Mouse (Mus musculus) layer of hippocampus, adult 6 months (tissue): ENCODE data around the gene Fam19a2. TPM values are rescaled to one million over a fixed set of nuclear protein-coding genes. Genes with fewer than 3 reads are reported as not detected.

ENCODE experiments used
- long read RNA-seq, 2 experiments: library from polyadenylated mRNA; unstranded; transcript quantifications; one replicate each; pipeline ENCODE4 v2.0.0; 2019 to 2020
- polyA plus RNA-seq: library from polyadenylated mRNA; unstranded; fragments of <200 nt; fragmentation: Nextera tagmentation; gene quantifications from 2 replicates; pipeline ENCODE4 v1.2.3, GENCODE M21; 2021

Fam19a2 gene
- polyA plus RNA-seq, result 21.2 and 26.0 TPM in 2 replicates
- long read RNA-seq, experiment 1, full-length matches to known transcripts, result 24 of 67 reads
- long read RNA-seq, experiment 1, partial matches to known transcripts, result 34 of 67 reads
- long read RNA-seq, experiment 1, other reads (novel, unspliced or antisense), result 9 of 67 reads
- long read RNA-seq, experiment 2, full-length matches to known transcripts, result 78 of 117 reads
- long read RNA-seq, experiment 2, partial matches to known transcripts, result 9 of 117 reads
- long read RNA-seq, experiment 2, other reads (novel, unspliced or antisense), result 30 of 117 reads

DNA sequence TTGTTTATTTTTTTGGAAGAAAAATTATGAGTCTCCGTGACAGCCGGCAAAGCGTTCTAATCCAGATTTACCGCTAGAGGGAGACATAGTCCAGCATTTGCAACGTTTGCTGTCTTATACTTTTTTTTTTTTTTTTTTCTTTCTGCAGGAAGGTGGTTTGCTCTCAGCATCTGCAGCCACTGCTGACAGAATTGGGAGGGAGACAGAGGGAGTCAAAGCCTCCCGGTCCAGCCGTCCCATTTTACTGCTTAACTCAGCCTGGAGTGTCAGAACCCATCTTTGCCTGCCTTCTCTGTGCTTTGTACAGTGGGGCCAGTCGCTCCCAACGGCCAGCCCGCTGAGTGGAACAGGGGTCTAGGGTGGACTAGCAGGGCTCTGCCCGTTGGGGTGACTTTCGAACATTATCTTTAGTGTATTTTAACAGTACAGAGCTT is at the start of gene Fam19a2:
Gene Fam19a2, plus strand, starts transcription at position 121 of the 434 bp plus-strand sequence.

Other genes with a start within 250 kb of the Fam19a2 start
- gene Mon2, start 187.5 kb upstream of the Fam19a2 start, polyA plus RNA-seq, result 9.1 and 9.3 TPM in 2 replicates
- gene Usp15, start 67.0 kb upstream of the Fam19a2 start, polyA plus RNA-seq, result 20.6 and 23.9 TPM in 2 replicates